Mouse (Mus musculus) liver, adult 2 months (tissue): ENCODE results near the gene Elavl1. TPM values are rescaled to one million over a fixed set of nuclear protein-coding genes. Genes with fewer than 3 reads are reported as not detected.

Experiments used
- DNase-seq: peaks from one replicate; pipeline ENCODE4 v3.0.0-alpha.2; 2011; ENCODE audit warnings: low read depth, low spot score; ENCODE audit errors: extremely low read depth
- H3K27ac ChIP-seq: fragments of 200-500 bp; replicated peaks from 2 replicates; pipeline ENCODE4 v1.5.1; 2012; ENCODE audit warnings: low read depth, mild to moderate bottlenecking, control low read depth, inconsistent platforms, low read length; ENCODE audit not compliant: insufficient read depth
- H3K27me3 ChIP-seq: fragments of 200-500 bp; 2 replicates; pipeline ENCODE4 v1.6.1; 2012; ENCODE audit warnings: mild to moderate bottlenecking, moderate library complexity, low read length, inconsistent platforms; ENCODE audit not compliant: control insufficient read depth, insufficient read depth
- H3K36me3 ChIP-seq: fragments of 200-500 bp; 2 replicates; pipeline ENCODE4 v1.6.1; 2012; ENCODE audit warnings: low read length, inconsistent platforms; ENCODE audit not compliant: control insufficient read depth, insufficient read depth
- H3K4me1 ChIP-seq: fragments of 200-500 bp; 2 replicates; pipeline ENCODE4 v1.6.1; 2011; ENCODE audit warnings: low read length; ENCODE audit not compliant: control insufficient read depth, insufficient read depth
- H3K4me3 ChIP-seq: fragments of 200-500 bp; 2 replicates; pipeline ENCODE4 v1.5.1; 2011; ENCODE audit warnings: low read depth, mild to moderate bottlenecking, control low read depth, low read length, moderate library complexity; ENCODE audit not compliant: insufficient read depth
- H3K79me2 ChIP-seq: fragments of 200-500 bp; 2 replicates; pipeline ENCODE4 v1.6.1; 2012; ENCODE audit warnings: inconsistent platforms, mild to moderate bottlenecking, low read length, moderate library complexity; ENCODE audit not compliant: control insufficient read depth, insufficient read depth
- H3K9ac ChIP-seq: fragments of 200-500 bp; 2 replicates; pipeline ENCODE4 v1.6.1; 2012; ENCODE audit warnings: low read depth, mild to moderate bottlenecking, control low read depth, inconsistent platforms, low read length
- CTCF ChIP-seq: fragments of 200-500 bp; IDR thresholded peaks from 2 replicates; pipeline ENCODE4 v1.5.1; 2011; ENCODE audit warnings: low read depth, low read length, control low read depth
- POLR2A ChIP-seq: fragments of 200-500 bp; IDR thresholded peaks from 2 replicates; pipeline ENCODE4 v1.6.1; 2011; ENCODE audit warnings: low read length, control low read depth; ENCODE audit not compliant: insufficient read depth; ENCODE audit errors: extremely low read depth
- WGBS: fragments of 180-500 bp; shearing (Covaris S2); methylation state at CpG from one replicate; pipeline ENCODE4 v1.1.7; 2018; 5-methylcytosine and 5-hydroxymethylcytosine counted together
- polyA plus RNA-seq: library from polyadenylated mRNA; depleted of rRNA; stranded (reverse); fragments of >200 nt; gene quantifications from 2 replicates; pipeline ENCODE4 v1.2.3, GENCODE M21; 2012
- total RNA-seq: library from RNA; depleted of rRNA; stranded (reverse); fragments of >200 nt; gene quantifications from 2 replicates; pipeline ENCODE4 v1.2.3, GENCODE M21; 2014

Elavl1 gene
- total and polyA plus RNA-seq, 2 experiments = 18.8 to 23.0 TPM

DNA sequence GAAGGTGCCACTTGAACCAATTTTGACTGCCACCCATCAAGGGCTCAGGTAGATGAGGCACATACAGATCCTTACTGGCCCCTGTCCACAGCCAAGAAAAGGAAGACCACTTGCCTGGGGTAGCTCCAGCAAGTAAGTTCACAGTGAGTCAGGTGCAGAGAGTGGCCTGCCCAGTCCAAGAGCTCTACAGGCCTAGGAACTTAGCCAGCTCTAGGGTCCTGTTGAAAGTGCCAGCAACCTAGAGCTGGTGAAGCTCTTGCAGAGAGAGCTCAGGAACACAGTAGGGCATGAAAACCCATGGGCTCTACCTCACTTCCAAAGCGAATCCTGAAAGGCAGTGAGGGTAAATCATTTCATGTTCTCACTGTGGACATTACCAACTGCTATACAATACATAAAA, 4.8 kb downstream of the Elavl1 start:
- DNase-seq = peak; percentile 53
- Histone ChIP-seq H3K27me3 (no peaks in the 10 kb centered on the region), H3K4me3 (no peak overlapping the region), H3K4me1 (peaks cover 51% of the 10 kb centered on the region), H3K36me3 (peaks cover 9% of the 10 kb centered on the region; the same call in 1 of the 2 replicates), H3K9ac (peak overlapping the region; percentile 21; the same call in 1 of the 2 replicates), H3K79me2 (peaks cover 50% of the 10 kb centered on the region), H3K27ac (peak overlapping the region; percentile 93)
- 81% methylated on average over 1 of the region's 1 CpGs for WGBS
- TF ChIP-seq CTCF = no peak
- TF ChIP-seq POLR2A = no peak

- Histone ChIP-seq H3K36me3 (peaks cover 9% of the 10 kb centered on the region; the same call in 1 of the 2 replicates), H3K9ac (no peak overlapping the region), H3K27me3 (no peaks in the 10 kb centered on the region), H3K27ac (peak overlapping the region; percentile 93), H3K4me3 (no peak overlapping the region), H3K4me1 (peaks cover 51% of the 10 kb centered on the region), H3K79me2 (peaks cover 47% of the 10 kb centered on the region)
- 77% methylated on average over 11 of the region's 11 CpGs for WGBS
- TF ChIP-seq POLR2A (no peak), CTCF (no peak)
- DNase-seq = no peak
Observed at GRCm38 (mm10) chr8:4319573-4319872, 5.7 kb downstream of the Elavl1 start.

- WGBS = 16% methylated on average over 2 of the region's 2 CpGs
- peaks cover 52% of the 10 kb centered on the region for H3K4me1 ChIP-seq
- H3K79me2 ChIP-seq = peaks cover 42% of the 10 kb centered on the region
Observed at GRCm38 (mm10) chr8:4318796-4319572, 6.2 kb downstream of the Elavl1 start.

GRCm38 (mm10) chr8:4318124-4318523, 7.1 kb downstream of the Elavl1 start:
- H3K4me1 ChIP-seq = peaks cover 49% of the 10 kb centered on the region
- peak overlapping the region; percentile 79 for H3K27ac ChIP-seq
- WGBS = 81% methylated on average over 5 of the region's 5 CpGs

More at GRCm38 (mm10) chr8:4318796-4319572, 6.2 kb downstream of the Elavl1 start:
- Histone ChIP-seq H3K4me3 (0 out of 2 replicates have a peak overlapping the region, but pooled peaks have one; percentile 10), H3K36me3 (peaks cover 9% of the 10 kb centered on the region; the same call in 1 of the 2 replicates), H3K27ac (peak overlapping the region; percentile 93), H3K27me3 (no peaks in the 10 kb centered on the region), H3K9ac (peak overlapping the region; percentile 52; the same call in 1 of the 2 replicates)
- TF ChIP-seq POLR2A (no peak), CTCF (no peak)
- DNase-seq = peak; percentile 99

GRCm38 (mm10) chr8:4314852-4315251, 10.4 kb downstream of the Elavl1 start:
- Histone ChIP-seq H3K27me3 (no peaks in the 10 kb centered on the region), H3K4me3 (no peak overlapping the region), H3K27ac (peak overlapping the region; percentile 51; the same call in 1 of the 2 replicates), H3K79me2 (peaks cover 19% of the 10 kb centered on the region), H3K4me1 (peaks cover 36% of the 10 kb centered on the region), H3K36me3 (peaks cover 21% of the 10 kb centered on the region), H3K9ac (no peak overlapping the region)
- WGBS = 36% methylated on average over 3 of the region's 3 CpGs
- TF ChIP-seq POLR2A (no peak), CTCF (no peak)
- DNase-seq = peak; percentile 62

More at GRCm38 (mm10) chr8:4318124-4318523, 7.1 kb downstream of the Elavl1 start:
- H3K36me3 ChIP-seq = peaks cover 9% of the 10 kb centered on the region; the same call in 1 of the 2 replicates
- TF ChIP-seq CTCF (no peak), POLR2A (no peak)
- H3K27me3 ChIP-seq = no peaks in the 10 kb centered on the region
- no peak overlapping the region for H3K4me3 ChIP-seq
- no peak for DNase-seq
- no peak overlapping the region for H3K9ac ChIP-seq
- H3K79me2 ChIP-seq = peaks cover 38% of the 10 kb centered on the region
